Mouse (Mus musculus) brain, embryonic 14.5 days (tissue): ENCODE measurements around the gene Rnf220. TPM values are rescaled to one million over a fixed set of nuclear protein-coding genes. Genes with fewer than 3 reads are reported as not detected.
"Not testable (repeated sequence)": the region's sequence is repeated elsewhere in the genome, so short reads cannot be mapped to it uniquely, and the experiment has no call there.

ENCODE experiments used
- DNase-seq: peaks from one replicate; pipeline ENCODE4 v3.0.0-alpha.2; 2011; ENCODE audit warnings: low read depth
- CTCF ChIP-seq: fragments of 200-500 bp; IDR thresholded peaks from 2 replicates; pipeline ENCODE4 v1.5.1; 2012; ENCODE audit warnings: inconsistent platforms, mild to moderate bottlenecking, moderate library complexity, borderline replicate concordance; ENCODE audit not compliant: insufficient read depth, insufficient read length; ENCODE audit errors: extremely low read depth
- POLR2A ChIP-seq: fragments of 200-500 bp; IDR thresholded peaks from 2 replicates; pipeline ENCODE4 v1.6.1; 2012; ENCODE audit warnings: mild to moderate bottlenecking, inconsistent platforms, borderline replicate concordance; ENCODE audit not compliant: poor library complexity, insufficient read depth, insufficient read length, severe bottlenecking; ENCODE audit errors: extremely low read depth
- polyA plus RNA-seq: library from polyadenylated mRNA; depleted of rRNA; stranded (reverse); fragments of >200 nt; gene quantifications from 2 replicates; pipeline ENCODE4 v1.2.3, GENCODE M21; 2012

Gene Rnf220
- polyA plus RNA-seq, 1 experiment = 183 TPM

DNA sequence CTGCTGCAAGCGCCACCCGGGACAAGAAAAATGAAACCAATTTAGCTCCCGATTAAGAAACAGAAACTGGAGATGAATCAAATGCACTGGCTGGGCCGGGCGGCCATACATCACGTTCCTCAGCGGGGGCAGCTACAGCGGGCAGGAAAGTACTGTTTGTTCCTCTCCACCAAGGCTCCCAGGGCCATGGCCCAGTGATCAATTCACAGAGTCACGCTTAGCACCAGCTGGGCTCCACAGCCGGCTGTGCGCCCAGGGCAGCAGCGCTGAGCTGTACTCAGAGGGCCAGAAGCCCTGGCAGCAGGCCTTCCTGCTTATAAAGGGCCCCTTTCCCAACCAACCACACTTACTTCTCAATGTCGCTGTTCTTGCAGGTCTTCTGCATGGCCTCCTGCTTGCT, 219.8 kb downstream of the Rnf220 start:
- TF ChIP-seq POLR2A = no peak
- no peak for TF ChIP-seq CTCF
- no peak for DNase-seq

DNA sequence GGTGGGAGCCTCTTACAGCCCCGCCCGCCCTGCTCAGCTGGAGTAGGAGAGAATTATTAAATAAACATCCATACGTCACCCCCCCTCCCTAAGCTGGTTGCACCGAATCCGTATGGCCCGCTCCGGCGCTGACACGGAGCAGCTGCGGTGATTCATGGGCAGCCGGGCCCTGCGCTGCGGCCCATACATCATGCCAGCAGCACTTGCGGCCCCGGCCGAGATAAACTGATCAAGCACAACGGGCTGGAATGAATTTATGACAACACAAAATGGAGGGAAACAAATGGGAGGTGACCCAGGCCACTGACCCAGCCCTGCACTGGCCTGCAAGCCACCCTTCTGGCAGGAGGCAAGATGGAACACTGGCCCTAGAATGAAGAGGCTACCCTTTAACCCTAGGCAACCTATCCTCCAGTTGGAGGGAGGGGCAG, 220.6 kb downstream of the Rnf220 start:
- TF ChIP-seq CTCF = no peak
- TF ChIP-seq POLR2A = no peak
- DNase-seq = no peak

DNA sequence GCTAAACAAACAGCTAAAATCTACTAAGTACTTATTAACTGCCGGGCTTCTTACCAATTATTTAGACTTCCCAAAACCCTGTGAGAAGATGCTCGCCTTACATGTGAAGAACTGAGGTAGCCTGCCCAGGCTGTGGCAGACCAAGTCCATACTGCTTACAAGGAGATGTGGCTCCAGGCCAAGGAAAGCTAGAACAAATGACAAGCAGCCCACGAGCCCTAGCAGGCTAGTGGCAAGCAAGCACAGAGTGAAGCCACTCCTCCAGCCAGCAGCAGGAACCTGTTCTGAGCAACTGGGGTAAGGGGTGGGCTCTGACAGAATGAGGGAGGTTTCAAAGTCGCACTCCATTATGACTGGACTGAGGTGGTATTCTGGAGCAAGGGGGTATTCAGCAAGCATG, 222.1 kb downstream of the Rnf220 start:
- TF ChIP-seq POLR2A = no peak
- no peak for TF ChIP-seq CTCF

DNA sequence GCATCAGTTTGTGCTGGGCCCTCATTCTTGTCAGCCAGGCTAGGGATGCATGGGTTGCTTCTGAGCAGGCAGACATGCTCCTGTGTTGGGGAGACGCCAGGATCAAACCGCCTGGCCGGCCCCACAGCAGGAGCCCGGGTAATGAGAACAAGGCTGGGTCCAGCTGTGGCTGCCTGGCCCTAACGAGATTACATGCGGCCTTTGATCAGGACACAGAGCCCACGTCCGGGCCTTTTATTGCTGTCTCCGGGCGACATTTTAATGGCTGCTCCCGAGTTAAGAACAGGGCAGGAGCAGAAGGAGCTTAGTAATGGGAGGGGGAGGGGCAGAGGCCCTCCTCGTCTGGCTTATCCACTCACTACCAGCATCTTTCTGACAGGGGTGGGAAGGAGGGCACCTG, 224.4 kb downstream of the Rnf220 start:
- peak; percentile 89 for DNase-seq
- TF ChIP-seq CTCF (no peak), POLR2A (no peak)

More for the DNA sequence above, 222.1 kb downstream of the Rnf220 start:
- no peak for DNase-seq

DNA sequence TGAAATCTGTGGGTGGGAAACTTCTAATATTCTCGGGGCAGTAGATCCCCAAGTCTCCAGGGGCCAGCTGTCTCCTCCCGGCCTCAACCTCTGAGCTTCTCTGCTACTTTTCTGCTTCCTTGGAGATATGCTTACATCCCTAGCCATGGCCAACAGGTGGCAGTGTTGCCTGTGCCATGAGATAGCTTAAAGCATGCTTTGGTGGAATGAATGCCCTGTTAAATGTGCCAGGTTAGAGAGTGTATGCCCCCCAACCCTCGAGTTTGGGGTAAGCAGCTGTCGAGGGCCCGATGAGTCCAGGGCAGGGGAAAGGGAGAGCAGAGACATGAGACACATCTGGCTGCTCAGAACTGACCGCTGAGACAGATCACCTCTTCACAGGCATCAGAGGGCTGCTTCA, 226.6 kb downstream of the Rnf220 start:
- TF ChIP-seq CTCF (peak; percentile 90), POLR2A (no peak)

DNA sequence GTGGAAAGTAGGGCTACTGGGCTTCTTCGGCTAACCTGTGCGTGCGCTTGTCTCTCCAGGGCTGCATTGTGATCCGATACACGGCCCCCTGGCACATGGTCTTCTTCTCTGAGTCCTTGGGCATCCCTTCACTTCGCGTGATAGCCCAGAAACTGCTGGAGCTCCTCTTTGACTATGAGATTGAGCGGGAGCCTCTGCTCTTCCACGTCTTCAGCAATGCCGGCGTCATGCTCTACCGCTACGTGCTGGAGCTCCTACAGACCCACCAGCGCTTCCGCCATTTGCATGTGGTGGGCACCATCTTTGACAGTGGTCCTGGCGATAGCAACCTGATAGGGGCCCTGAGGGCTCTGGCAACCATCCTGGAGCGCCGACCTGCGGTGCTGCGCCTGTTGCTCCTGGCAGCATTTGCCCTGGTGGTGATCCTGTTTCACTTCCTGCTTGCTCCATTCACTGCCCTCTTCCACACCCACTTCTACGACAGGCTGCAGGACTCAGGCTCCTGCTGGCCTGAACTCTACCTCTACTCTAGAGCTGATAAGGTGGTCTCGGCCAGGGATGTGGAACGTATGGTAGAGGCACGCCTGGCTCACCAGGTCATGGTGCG, 228.9 kb downstream of the Rnf220 start:
- TF ChIP-seq POLR2A (no peak), CTCF (no peak)
- no peak for DNase-seq

More for the DNA sequence above, 226.6 kb downstream of the Rnf220 start:
- DNase-seq = peak; percentile 89

DNA sequence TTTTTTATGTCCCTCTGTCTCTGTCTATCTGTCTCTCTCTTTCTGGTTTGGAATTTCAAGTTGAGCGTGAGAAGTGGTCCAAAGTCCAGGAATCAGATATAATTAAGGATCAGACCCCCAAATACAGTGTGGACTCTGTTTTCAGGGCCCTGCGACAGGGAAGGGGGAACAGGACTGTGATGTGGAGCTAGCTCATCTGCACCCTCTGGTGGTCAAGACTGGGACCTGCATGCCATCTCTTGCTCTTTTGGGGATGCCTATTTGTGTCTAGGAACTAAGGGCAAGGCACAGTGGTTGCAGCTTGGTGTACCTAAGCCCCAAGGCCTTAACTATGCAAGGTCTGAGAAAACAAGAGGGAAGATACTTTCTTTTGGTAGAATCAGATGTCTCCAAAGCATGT, 229.6 kb downstream of the Rnf220 start:
- TF ChIP-seq CTCF = peak; percentile 99
- TF ChIP-seq POLR2A = no peak
- peak; percentile 78 for DNase-seq

DNA sequence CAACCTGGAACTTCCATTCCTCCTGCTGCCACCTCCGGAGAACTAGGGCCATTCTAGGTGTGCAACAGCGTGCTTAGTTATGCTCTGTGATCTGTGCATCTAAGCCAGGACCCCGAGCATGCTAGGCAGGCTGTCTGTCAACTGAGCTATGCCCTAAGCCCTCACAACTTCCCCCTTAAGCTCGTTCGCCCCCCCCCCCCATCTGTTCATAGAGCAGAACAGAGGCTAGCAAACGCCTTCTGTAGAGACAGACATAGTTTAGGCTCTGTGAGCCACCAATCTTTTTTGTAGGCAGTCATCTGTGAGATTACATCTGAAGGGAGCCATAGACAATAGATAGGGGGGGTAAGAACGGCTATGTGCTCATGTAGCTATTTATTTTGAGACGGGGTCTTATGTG, 233.9 kb downstream of the Rnf220 start:
- TF ChIP-seq POLR2A (no peak), CTCF (no peak)
- peak; percentile 39 for DNase-seq

DNA sequence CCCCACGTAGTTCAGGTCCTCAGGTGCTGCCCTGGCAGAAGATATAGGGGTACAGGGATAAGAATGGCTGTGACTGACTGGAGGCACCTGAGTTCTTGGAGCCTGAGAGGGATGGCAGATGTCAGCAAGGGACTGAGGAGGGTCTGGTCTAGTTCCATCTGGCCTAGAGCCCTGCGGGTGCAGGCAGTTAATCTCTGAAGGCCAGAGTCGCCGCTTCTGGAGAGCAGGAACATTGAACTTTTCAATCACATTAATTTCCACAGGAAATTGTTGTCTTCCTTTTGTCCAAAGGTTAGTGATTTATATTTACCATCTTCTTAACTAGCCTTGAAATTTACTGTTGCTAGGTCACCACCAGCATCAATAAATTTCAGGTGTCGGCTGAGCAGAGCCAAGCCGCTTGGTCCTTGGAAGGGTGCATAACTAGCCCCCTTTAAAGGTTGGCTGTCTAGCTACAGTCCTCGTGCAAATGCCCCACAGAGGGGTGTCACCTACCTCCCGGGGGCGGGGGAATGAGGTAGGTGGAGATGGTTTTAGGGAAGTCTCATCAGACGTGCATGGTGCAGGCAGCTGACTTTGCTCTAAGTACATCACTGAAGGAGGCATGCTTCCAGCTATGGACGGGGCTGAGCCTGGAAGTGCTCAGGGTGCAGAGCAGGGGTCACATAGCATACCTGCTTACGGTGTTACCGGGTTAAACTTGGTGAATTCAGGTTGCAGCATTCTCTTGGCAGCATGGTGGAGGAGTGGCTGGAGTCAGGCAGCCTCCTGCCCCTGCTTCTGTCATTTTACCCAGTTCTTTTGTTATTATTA, 234.5 kb downstream of the Rnf220 start:
- no peak for DNase-seq
- TF ChIP-seq POLR2A (no peak), CTCF (no peak)

DNA sequence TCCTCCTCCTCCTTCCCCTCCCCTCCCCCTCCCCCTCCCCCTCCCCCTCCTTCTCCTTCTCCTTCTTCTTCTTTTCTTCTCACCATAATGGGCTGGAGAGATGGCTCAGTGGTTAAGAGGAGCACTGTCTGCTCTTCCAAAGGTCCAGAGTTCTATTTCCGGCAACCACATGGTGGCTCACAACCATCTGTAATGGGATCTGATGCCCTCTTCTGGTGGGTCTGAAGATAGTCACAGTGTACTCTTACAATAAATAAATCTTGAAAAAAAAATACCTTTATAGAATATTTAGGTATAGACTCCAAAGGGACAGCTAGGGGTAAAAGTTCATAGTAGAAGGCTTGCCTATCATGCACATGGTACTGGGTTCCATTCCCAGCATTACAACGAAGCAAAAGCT, 235.6 kb downstream of the Rnf220 start:
- no peak for DNase-seq
- TF ChIP-seq POLR2A (no peak), CTCF (no peak)

DNA sequence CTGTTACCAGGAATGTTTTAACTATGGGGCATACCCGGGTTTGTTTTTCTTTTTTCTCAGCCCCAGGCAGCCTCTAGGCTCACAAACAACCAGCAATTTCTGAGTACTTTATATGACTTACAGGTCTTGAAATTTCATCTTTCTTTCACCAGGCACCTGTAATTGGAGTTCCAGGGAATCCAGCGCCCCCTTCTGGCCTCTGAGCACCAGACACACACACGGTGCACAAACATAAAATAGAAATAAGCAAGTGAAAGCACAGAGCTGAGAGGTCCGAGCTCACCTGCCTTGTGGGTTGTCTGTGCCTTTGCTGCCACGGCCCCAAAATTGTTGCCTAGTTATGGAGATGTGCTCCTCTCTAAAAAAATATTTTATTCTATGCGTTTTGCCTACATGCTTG, 236.9 kb downstream of the Rnf220 start:
- not testable (repeated sequence) for DNase-seq

DNA sequence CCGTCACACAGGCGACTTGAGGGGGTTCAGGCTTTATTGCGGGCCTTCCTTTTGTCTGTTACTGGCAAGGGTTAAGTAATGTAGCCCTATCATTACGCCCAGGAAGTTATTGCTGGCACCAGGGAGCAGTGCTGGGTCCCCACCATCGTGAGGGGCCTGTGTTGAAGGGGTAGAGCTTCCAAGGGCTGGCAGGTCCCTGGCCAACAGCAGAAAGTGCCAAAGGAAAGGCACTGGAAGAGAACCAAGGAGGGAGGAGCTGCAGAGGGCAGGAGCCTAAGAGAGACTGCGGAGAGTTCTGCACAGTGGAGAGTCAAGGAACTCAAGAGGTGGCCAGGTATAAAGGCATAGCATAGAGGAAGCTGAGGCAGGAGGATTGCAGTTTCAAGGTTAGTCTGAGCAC, 242.2 kb downstream of the Rnf220 start:
- no peak for DNase-seq
- TF ChIP-seq POLR2A (no peak), CTCF (no peak)
